Mouse (Mus musculus) limb, embryonic 14.5 days (tissue): ENCODE measurements around the gene Ccm2. TPM values are rescaled to one million over a fixed set of nuclear protein-coding genes. Genes with fewer than 3 reads are reported as not detected.
A peak's percentile ranks its signal among the peaks of the same experiment; 100 is the strongest.

Experiments
- ATAC-seq: fragments of 200-750 bp; cut with Nextera tagmentation; 2 replicates; pipeline ENCODE4 v1.8.0; 2017; ENCODE audit warnings: low read depth, moderate number of reproducible peaks, moderate TSS enrichment; ENCODE audit not compliant: low FRiP score
- DNase-seq: peaks from one replicate; pipeline ENCODE4 v3.0.0-alpha.2; 2015; ENCODE audit warnings: low spot score
- H3K27ac ChIP-seq: fragments of 300-500 bp; sonication (generic); replicated peaks from 2 replicates; pipeline ENCODE4 v1.5.1; 2014; ENCODE audit warnings: low read depth, mild to moderate bottlenecking, low read length, moderate library complexity, mixed read lengths
- H3K27me3 ChIP-seq: fragments of 300-500 bp; sonication (generic); 2 replicates; pipeline ENCODE4 v1.6.1; 2014; ENCODE audit warnings: low read length, mixed read lengths; ENCODE audit not compliant: control insufficient read depth, insufficient read depth
- H3K36me3 ChIP-seq: fragments of 300-500 bp; sonication (generic); 2 replicates; pipeline ENCODE4 v1.6.1; 2014; ENCODE audit warnings: mild to moderate bottlenecking, low read length, moderate library complexity, mixed read lengths; ENCODE audit not compliant: control insufficient read depth, insufficient read depth
- H3K4me1 ChIP-seq: fragments of 300-500 bp; sonication (generic); 2 replicates; pipeline ENCODE4 v1.6.1; 2014; ENCODE audit warnings: antibody characterized with exemption, low read length, mixed read lengths; ENCODE audit not compliant: control insufficient read depth, insufficient read depth
- H3K4me2 ChIP-seq: fragments of 300-500 bp; sonication (generic); replicated peaks from 2 replicates; pipeline ENCODE4 v1.6.1; 2014; ENCODE audit warnings: low read depth, mild to moderate bottlenecking, low read length, moderate library complexity; ENCODE audit not compliant: severe bottlenecking
- H3K4me3 ChIP-seq: fragments of 300-500 bp; sonication (generic); replicated peaks from 2 replicates; pipeline ENCODE4 v1.5.1; 2014; ENCODE audit warnings: low read length
- H3K9ac ChIP-seq: fragments of 300-500 bp; sonication (generic); 2 replicates; pipeline ENCODE4 v1.6.1; 2014; ENCODE audit warnings: mild to moderate bottlenecking, low read depth, low read length, moderate library complexity; ENCODE audit not compliant: severe bottlenecking
- H3K9me3 ChIP-seq: fragments of 300-500 bp; sonication (generic); 2 replicates; pipeline ENCODE4 v1.6.1; 2016; ENCODE audit warnings: low read length; ENCODE audit not compliant: control insufficient read depth
- POLR2A ChIP-seq: fragments of 200-500 bp; IDR thresholded peaks from 2 replicates; pipeline ENCODE4 v1.8.0; 2012; ENCODE audit warnings: inconsistent platforms, mild to moderate bottlenecking, moderate library complexity, borderline replicate concordance; ENCODE audit not compliant: insufficient read depth, insufficient read length; ENCODE audit errors: extremely low read depth
- WGBS: fragments of 180-500 bp; shearing (Covaris S2); extraction: QIAGEN DNeasy Blood & Tissue Kit; methylation state at CpG from one replicate; pipeline ENCODE4 v1.1.7; 2014; 5-methylcytosine and 5-hydroxymethylcytosine counted together
- polyA plus RNA-seq, 2 experiments: library from polyadenylated mRNA; depleted of rRNA in 1 of 2; stranded (reverse) in 1 of 2; unstranded in 1 of 2; fragments of >200 nt; fragmentation: Nextera tagmentation in 1 of 2; extraction: Ambion mirVana in 1 of 2; gene quantifications; 2 replicates each; pipeline versions ENCODE4 v1.2.1 to v1.2.3; 2012 to 2014

Gene Ccm2
- 104 and 123 TPM in 2 replicates for polyA plus RNA-seq (2012; rRNA removed)
- polyA plus RNA-seq (2014; fragmentation: Nextera tagmentation; extraction: Ambion mirVana), result 96.0 and 98.9 TPM in 2 replicates

- Histone ChIP-seq H3K27me3 (no peaks in the 10 kb centered on the region), H3K4me2 (peak within 1 kb of the TSS; percentile 65), H3K9me3 (no peaks in the 10 kb centered on the region), H3K4me1 (peaks cover 8% of the 10 kb centered on the region), H3K36me3 (peaks cover under 1% of the 10 kb centered on the region; the same call in 1 of the 2 replicates), H3K9ac (peak within 1 kb of the TSS; percentile 88), H3K27ac (peak within 1 kb of the TSS; percentile 96), H3K4me3 (peak within 1 kb of the TSS; percentile 70)
- DNase-seq, result peak; percentile 98
- 0% methylated on average over 23 of the region's 57 CpGs for WGBS
- peak; percentile 85; the same call in 1 of the 2 replicates for TF ChIP-seq POLR2A
- peak; percentile 96 for ATAC-seq
These were observed at the start of gene Ccm2 for GRCm38 (mm10) chr11:6546205-6547013. Gene Ccm2 (plus strand): TSS chr11:6546887.

GRCm38 (mm10) chr11:6497311-6497948, 49.3 kb upstream of the Ccm2 start:
- ATAC-seq (no peak), DNase-seq (no peak)
- 77% methylated on average over 12 of the region's 12 CpGs for WGBS
- no peaks in the 10 kb centered on the region for H3K9me3 ChIP-seq
- no peak overlapping the region for H3K4me2 ChIP-seq
- TF ChIP-seq POLR2A, result no peak
- H3K36me3 ChIP-seq, result no peaks in the 10 kb centered on the region
- H3K4me1 ChIP-seq, result no peaks in the 10 kb centered on the region
- no peak overlapping the region for H3K27ac ChIP-seq
- H3K9ac ChIP-seq, result no peak overlapping the region
- no peaks in the 10 kb centered on the region for H3K27me3 ChIP-seq
- H3K4me3 ChIP-seq, result no peak overlapping the region

- Histone ChIP-seq H3K27me3 (no peaks in the 10 kb centered on the region), H3K9me3 (no peaks in the 10 kb centered on the region), H3K4me1 (no peaks in the 10 kb centered on the region), H3K4me2 (no peak overlapping the region), H3K9ac (no peak overlapping the region), H3K36me3 (no peaks in the 10 kb centered on the region), H3K4me3 (no peak overlapping the region), H3K27ac (no peak overlapping the region)
- WGBS, result 97% methylated on average over 2 of the region's 2 CpGs
- no peak for ATAC-seq
- no peak for DNase-seq
- TF ChIP-seq POLR2A, result no peak
These were observed 44.2 kb upstream of the Ccm2 start for GRCm38 (mm10) chr11:6502506-6502905.

GRCm38 (mm10) chr11:6504226-6504625, 42.5 kb upstream of the Ccm2 start:
- Histone ChIP-seq H3K27ac (no peak overlapping the region), H3K27me3 (no peaks in the 10 kb centered on the region), H3K9ac (no peak overlapping the region), H3K36me3 (no peaks in the 10 kb centered on the region), H3K4me3 (no peak overlapping the region), H3K4me2 (no peak overlapping the region), H3K9me3 (no peaks in the 10 kb centered on the region), H3K4me1 (no peaks in the 10 kb centered on the region)
- DNase-seq (no peak), ATAC-seq (no peak)
- WGBS, result 63% methylated on average over 3 of the region's 3 CpGs
- TF ChIP-seq POLR2A, result no peak

- Histone ChIP-seq H3K4me1 (no peaks in the 10 kb centered on the region), H3K4me2 (no peak overlapping the region), H3K9ac (no peak overlapping the region), H3K4me3 (no peak overlapping the region), H3K36me3 (no peaks in the 10 kb centered on the region), H3K27ac (no peak overlapping the region), H3K9me3 (no peaks in the 10 kb centered on the region), H3K27me3 (no peaks in the 10 kb centered on the region)
- TF ChIP-seq POLR2A, result no peak
- WGBS, result 81% methylated on average over 6 of the region's 6 CpGs
- ATAC-seq (no peak), DNase-seq (no peak)
These were observed 42.0 kb upstream of the Ccm2 start for GRCm38 (mm10) chr11:6504689-6505088.
